11 mouse cellular contexts compared by ENCODE assay signal in the genomic region with DNA sequence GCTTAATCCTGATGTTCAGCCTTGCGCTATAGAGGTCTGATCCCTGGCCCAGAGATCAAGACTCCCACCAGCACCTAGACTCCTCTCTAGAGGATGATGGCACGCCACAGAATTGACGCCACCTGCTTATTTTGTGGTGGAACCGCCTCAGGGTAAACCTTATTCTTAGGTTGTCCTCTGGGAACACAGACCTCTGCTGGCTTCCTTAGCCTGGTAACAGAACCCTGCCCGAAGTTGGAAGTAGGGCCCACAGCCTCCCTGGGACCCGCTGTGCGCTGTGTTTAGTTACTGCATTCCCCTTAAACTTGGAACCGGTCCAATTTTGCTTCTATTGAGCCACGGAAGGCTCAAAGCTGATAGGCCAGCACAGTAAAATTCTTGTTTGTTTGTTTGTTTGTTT. TPM values are rescaled to one million over a fixed set of nuclear protein-coding genes. Genes with fewer than 3 reads are reported as not detected.
A peak's percentile ranks its signal among the peaks of the same experiment; 100 is the strongest.
DNase-seq lines count a peak whose midpoint lies in the region; ATAC-seq lines count a peak whose summit lies in the region.
"Had no signal": no experiment of that assay in that cellular context is flagged by ENCODE, and none has a peak within 500 bp of the region (broad histone marks: within the 10 kb centered on the region; RNA-seq: fewer than 3 reads in every experiment).

No protein-coding gene starts in this region.

- no peaks in the 10 kb centered on the region for H3K36me3 ChIP-seq in kidney, embryonic 16.5 days (ENCODE audit: insufficient read depth, low read length)
- H3K36me3 ChIP-seq in forebrain, embryonic 14.5 days (ENCODE audit: control insufficient read depth, insufficient read depth, low read length): no peaks in the 10 kb centered on the region
- H3K36me3 ChIP-seq: heart, embryonic 15.5 days; liver, embryonic 12.5 days had no signal

- H3K9ac ChIP-seq in kidney, embryonic 16.5 days (replicated peaks; ENCODE audit: low read length): peak overlapping the region; percentile 50
- no peak overlapping the region for H3K9ac ChIP-seq in forebrain, embryonic 14.5 days (ENCODE audit: low read length)

- 18% methylated on average over 9 of the region's 9 CpGs for WGBS in kidney, embryonic 16.5 days
- 3% methylated on average over 9 of the region's 9 CpGs for WGBS in forebrain, embryonic 14.5 days

- no peak for DNase-seq in kidney, adult 18-20 months
- DNase-seq in ZHBTc4 (ENCODE audit: low read depth, low spot score): peak; percentile 22
- DNase-seq in forebrain, embryonic 14.5 days (ENCODE audit: low spot score): peak; percentile 76
- peak; percentile 56 for DNase-seq in neural tube, embryonic 10.5 days (ENCODE audit: extremely low spot score, low spot score)
- no peak for DNase-seq in left cerebral cortex, adult 9 months (ENCODE audit: low spot score in 2 of 2)
- DNase-seq in natural killer cell, adult 2 months (ENCODE audit: low spot score in 2 of 2): no peak
- no peak for DNase-seq in gastrocnemius, adult 8-10 months (ENCODE audit: low spot score in 2 of 2)
- DNase-seq: cerebellum, postnatal 36 days had no signal

- no peak overlapping the region for H3K27ac ChIP-seq in kidney, embryonic 16.5 days (ENCODE audit: low read length)
- no peak overlapping the region for H3K27ac ChIP-seq in forebrain, embryonic 14.5 days (ENCODE audit: low read depth, low read length)
- H3K27ac ChIP-seq: heart, embryonic 15.5 days; liver, embryonic 12.5 days had no signal

- H3K9me3 ChIP-seq in kidney, embryonic 16.5 days (ENCODE audit: low read length): no peaks in the 10 kb centered on the region
- H3K9me3 ChIP-seq in forebrain, embryonic 14.5 days (replicated peaks; ENCODE audit: control insufficient read depth, low read length): no peaks in the 10 kb centered on the region
- H3K9me3 ChIP-seq: heart, embryonic 15.5 days; liver, embryonic 12.5 days had no signal

- H3K4me1 ChIP-seq in kidney, embryonic 16.5 days (ENCODE audit: insufficient read depth, low read length): peaks cover 31% of the 10 kb centered on the region
- H3K4me1 ChIP-seq in forebrain, embryonic 14.5 days (ENCODE audit: control insufficient read depth, insufficient read depth, low read length): peaks cover 20% of the 10 kb centered on the region

- peak overlapping the region; percentile 56 for H3K4me3 ChIP-seq in kidney, embryonic 16.5 days (ENCODE audit: low read length)
- no peak overlapping the region for H3K4me3 ChIP-seq in forebrain, embryonic 14.5 days (ENCODE audit: low read depth, low read length)

- peak overlapping the region; percentile 89 for H3K4me2 ChIP-seq in kidney, embryonic 16.5 days (replicated peaks; ENCODE audit: low read depth, low read length)
- no peak overlapping the region for H3K4me2 ChIP-seq in forebrain, embryonic 14.5 days (ENCODE audit: low read length)

- ATAC-seq in kidney, embryonic 16.5 days (ENCODE audit: low FRiP score, low TSS enrichment): no peak
- no peak for ATAC-seq in forebrain, embryonic 14.5 days
- ATAC-seq: liver, embryonic 12.5 days had no signal

- peaks cover 27% of the 10 kb centered on the region for H3K27me3 ChIP-seq in kidney, embryonic 16.5 days (ENCODE audit: insufficient read depth, low read length)
- peaks cover 52% of the 10 kb centered on the region for H3K27me3 ChIP-seq in forebrain, embryonic 14.5 days (replicated peaks; ENCODE audit: control insufficient read depth, insufficient read depth, low read length)

RNA-seq across cellular contexts. Expression of gene Cyp1b1, which starts 2.3 kb away (rescaled TPM):
- 18.5 and 18.6 TPM in 2 replicates for polyA plus RNA-seq in kidney, embryonic 16.5 days (2015; fragmentation: Nextera tagmentation; extraction: Ambion mirVana)
- polyA plus RNA-seq in forebrain, embryonic 14.5 days (2014; fragmentation: Nextera tagmentation; extraction: Ambion mirVana): 5.1 and 6.9 TPM in 2 replicates
- under 1 TPM; 0.19 to 0.72 (median 0.54) TPM for total RNA-seq in gastrocnemius, adult 8-10 months (2022)

Comparison
In these comparisons a context has a peak if more than half of its experiments do, and no peak if none do; other contexts are left out.
1. DNase-seq: peak in ZHBTc4 (single experiment), forebrain, embryonic 14.5 days (single experiment) and neural tube, embryonic 10.5 days (single experiment); none in kidney, adult 18-20 months (single experiment), left cerebral cortex, adult 9 months (0 of 2), natural killer cell, adult 2 months (0 of 2) and gastrocnemius, adult 8-10 months (0 of 2).